Mouse (Mus musculus) right cerebral cortex, postnatal 4 days (tissue): ENCODE measurements around the gene Hbb-bs.
"Not testable (repeated sequence)": the region's sequence is repeated elsewhere in the genome, so short reads cannot be mapped to it uniquely, and the experiment has no call there.

Experiments
- DNase-seq: peaks from one replicate; pipeline ENCODE4 v3.0.0-alpha.2; 2022

The Hbb-bs gene

GRCm38 (mm10) chr7:103827808-103828207 is at the start of gene Hbb-bs:
Hbb-bs (minus strand) TSS chr7:103828096.
- DNase-seq = no peak

DNA sequence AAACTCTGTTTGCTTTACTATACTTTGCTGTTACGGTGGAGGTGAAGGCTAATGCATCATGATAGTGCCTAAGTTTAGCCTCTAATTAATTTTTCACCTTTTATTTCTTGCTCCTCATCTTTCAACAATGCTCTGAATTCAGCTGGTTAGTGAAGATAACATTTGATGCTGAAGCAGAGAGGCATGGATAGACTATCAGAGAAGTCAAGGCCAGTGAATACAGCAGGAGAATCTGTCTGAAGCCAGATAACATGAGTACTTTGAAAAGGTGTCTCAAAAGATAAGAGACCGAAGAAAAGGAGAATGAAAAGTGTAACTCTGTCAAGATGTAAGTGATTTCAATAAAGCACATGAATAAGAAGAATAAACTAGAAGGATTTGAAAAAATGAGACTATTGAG is 49.2 kb upstream of the Hbb-bs start:
- DNase-seq = no peak

GRCm38 (mm10) chr7:103874451-103874850 is 46.6 kb upstream of the Hbb-bs start:
- no peak for DNase-seq

GRCm38 (mm10) chr7:103873064-103873463 is 45.2 kb upstream of the Hbb-bs start:
- DNase-seq = no peak

DNA sequence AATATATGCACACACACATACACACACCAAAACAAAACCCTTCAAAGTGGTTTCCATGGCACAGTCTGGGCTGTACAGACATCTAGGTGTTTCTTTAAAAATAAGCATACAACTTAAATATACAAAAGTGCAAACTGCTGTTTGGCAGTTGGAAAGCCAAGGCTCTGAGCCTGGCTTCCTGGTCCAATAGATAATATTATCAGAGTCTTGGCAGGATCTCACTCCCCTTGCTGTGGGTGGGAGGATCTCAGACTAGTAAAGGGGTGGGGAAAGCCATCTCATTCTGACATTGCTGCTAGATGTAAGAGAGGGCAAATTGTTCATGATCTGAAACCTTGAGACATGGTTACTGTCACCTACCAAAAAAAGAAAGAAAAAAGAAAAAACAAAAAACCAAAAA is 42.8 kb upstream of the Hbb-bs start:
- DNase-seq = no peak

DNA sequence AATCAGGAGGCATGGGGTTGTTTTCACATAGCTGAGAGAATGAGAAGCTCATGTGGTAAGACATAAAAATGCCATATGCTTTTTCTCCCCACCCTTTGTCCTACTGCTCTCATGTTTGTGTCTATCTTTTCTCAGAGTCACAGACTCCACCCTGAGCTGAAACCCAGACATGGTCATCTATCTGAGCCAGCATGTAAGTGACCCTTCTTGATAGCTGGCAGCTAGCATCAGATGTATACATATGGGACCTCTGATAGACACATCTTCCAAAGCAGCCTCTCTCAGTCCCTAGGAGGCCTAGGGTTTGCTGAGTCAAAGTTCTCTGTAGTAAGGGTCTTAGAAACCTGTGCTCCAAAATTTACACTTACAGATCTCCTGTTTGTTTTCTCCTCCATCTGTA is 37.8 kb upstream of the Hbb-bs start:
- DNase-seq = no peak

DNA sequence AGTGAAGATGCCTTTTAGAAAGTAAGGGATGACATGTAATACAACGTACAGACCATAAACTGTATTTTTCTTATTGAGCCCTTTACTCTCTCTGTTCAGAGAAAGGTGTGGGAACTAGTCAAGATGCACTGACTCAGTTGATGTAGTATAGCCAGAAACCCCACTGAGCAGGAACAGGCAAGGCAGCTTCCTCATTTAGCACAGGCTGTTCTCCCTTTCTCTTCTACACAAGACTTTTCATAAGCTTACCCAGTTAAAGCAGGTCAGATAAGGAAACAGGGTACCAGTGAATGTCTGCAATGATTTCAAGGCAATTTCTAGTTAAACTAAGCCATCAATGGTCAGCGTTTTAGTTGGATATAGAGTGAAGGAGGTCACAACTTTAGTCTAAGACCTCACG is 33.6 kb upstream of the Hbb-bs start:
- DNase-seq = no peak

DNA sequence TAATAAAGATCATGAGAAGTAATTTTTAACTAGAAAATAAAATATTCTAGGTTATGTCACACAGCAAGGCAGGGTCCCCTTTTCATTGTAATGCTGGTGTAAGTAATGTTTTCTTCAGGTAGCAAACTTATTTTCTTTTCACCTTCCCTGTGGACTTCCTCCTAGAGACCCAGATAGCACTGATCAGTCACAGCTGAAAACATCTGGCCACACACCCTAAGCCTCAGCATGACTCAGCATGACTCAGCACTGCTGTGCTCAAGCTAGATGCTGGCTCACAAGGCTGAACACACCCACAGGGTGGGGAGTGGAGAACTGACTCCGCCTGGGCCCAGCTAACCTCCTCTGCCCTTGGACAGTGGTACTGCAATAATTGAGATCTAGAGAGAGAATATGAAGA is 33.0 kb upstream of the Hbb-bs start:
- DNase-seq = no peak

DNA sequence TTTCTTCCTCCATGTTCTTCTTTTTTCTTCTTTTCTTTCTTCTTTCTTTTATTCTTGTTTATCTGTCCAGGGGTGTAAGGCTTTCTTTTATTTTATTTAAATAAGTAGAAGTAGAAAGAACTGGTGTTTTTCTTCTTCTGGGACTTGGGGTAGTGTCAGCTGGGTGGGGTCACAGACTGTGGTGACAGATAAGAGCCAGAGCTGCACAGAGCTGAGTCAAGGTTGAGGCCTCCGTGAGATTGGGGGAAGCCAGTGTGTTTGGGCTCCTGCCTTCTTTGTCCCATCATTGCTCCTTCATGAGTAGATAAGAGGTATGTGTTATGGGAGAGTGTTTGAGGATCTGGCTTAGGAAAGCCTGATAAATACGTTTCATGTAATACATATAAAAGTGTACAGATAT is 31.2 kb upstream of the Hbb-bs start:
- no peak for DNase-seq

- no peak for DNase-seq
Observed at GRCm38 (mm10) chr7:103854669-103855068, 26.8 kb upstream of the Hbb-bs start.

DNA sequence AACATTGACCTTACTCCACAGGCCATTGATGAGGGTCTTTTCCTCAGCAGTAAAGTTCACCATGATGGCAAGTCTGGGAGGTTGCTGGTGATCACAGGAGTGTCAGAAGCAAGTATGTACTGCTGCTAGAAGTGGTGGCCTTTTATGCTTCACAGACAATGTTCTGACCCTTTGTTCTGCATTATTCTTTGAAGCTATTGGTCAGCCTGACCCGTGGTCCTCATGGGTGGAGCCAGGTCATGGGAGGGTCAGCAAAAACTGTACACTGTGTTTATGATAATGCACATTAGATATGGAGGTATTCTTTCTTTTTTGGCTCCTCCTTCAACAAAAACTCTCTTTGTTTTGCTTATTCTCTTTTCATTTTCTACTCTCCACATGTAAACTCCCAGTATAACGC is 25.2 kb upstream of the Hbb-bs start, which contains the start of gene Hbb-y:
TSS of gene Hbb-y (minus strand) at position 127 of the 400 bp plus-strand sequence.
- no peak for DNase-seq

GRCm38 (mm10) chr7:103844525-103845325 is 16.8 kb upstream of the Hbb-bs start:
- no peak for DNase-seq

DNA sequence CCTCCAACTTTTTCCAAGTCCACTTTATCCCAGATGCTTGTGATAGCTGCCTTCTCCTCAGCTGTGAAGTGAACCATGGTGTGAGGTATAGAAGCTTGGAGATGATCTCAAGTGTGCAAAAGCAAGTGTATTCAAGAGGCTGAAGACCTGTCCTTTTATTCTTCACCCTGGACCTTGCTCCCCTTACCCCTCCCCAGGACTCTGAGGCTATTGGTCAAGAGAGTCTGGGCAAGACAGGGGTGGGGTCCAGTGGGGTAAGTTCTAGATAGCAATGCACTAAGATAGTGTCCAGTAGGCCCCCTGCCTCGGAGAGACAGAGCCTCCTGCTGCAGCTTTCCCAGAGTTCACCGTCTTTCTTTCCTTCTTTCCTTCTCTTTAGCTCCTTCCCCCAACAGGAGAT is 15.1 kb upstream of the Hbb-bs start, which contains the start of gene Hbb-bh1:
TSS of gene Hbb-bh1 (minus strand) at position 131 of the 400 bp plus-strand sequence.
- DNase-seq = no peak

GRCm38 (mm10) chr7:103840268-103840667 is 12.4 kb upstream of the Hbb-bs start, which contains the start of gene Hbb-bh2:
Hbb-bh2 (minus strand) TSS chr7:103840520.
- no peak for DNase-seq

DNA sequence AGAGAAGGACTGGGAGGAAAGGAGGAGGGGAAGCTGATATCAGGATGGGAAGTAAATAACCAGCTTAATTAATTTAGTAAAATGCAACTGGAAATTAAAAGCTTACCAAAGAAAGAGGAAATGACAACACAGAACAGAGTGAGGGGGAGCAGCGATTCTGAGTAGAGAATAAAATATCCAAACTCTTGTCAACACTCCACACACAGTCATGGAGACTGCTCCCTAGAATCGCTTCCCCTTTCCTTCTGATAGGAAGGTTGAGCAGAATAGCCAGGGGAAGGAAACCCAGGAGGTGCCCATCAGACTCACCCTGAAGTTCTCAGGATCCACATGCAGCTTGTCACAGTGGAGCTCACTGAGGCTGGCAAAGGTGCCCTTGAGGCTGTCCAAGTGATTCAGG is 757 bp downstream of the Hbb-bs start:
- DNase-seq = not testable (repeated sequence)

DNA sequence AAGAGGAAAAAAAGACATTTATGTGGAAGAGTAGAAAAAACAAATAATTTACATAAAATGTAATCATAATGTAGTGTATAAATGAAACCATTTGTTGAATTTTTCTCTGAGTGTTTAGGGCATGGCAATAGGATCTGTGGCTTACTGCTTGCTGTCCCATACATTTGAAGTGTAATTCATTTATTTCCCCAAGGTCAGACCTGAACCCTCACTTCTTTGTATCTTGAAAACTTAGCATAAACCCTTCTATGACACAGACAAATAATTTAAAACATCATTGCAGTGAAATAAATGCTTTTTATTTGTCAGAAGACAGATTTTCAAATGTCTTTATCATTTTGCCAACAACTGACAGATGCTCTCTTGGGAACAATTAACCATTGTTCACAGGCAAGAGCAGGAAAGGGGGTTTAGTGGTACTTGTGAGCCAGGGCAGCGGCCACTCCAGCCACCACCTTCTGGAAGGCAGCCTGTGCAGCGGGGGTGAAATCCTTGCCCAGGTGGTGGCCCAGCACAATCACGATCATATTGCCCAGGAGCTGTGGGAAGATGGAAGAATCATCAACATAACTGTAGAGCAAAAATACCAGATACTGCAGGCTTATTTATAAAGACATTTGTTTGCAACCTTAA is 1.5 kb downstream of the Hbb-bs start:
- DNase-seq = no peak

GRCm38 (mm10) chr7:103825536-103826254 is 2.2 kb downstream of the Hbb-bs start:
- no peak for DNase-seq

DNA sequence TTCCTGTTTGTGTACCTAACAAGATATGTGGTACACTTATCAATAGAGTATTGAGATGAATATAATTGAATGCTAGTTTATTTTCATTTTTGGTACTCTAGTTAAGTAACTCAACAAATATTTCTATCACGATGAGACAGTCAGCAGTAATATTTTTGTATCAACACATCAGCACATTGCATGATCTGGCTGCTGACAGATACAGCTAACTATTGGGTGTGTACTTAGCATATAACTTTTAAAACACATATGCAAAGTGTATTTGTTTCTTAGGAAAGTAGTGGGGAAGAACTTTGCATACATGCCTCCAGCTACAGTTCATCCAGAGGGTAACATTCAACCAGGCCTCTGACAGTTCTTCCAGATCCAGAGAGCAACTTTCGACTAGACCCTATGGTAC is 3.3 kb downstream of the Hbb-bs start:
- DNase-seq = no peak

DNA sequence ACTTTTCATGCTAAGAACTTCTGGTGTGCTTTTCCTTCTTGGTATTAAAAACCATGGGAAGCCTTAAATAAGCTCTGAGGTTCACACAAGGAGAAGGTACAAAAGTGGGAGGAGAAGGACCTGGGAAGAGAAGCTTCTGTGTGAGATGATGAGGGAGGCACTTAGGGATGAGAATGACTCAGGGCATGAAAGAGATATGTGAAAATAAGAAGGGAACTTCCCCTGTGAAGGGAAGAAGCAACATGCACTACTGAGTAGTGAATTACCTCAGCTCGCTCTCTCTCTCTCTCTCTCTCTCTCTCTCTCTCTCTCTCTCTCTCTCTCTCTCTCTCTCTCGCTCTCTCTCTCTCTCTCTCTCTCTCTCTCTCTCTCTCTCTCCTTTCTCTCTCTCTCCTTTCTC is 12.8 kb downstream of the Hbb-bs start:
- DNase-seq = not testable (repeated sequence)

DNA sequence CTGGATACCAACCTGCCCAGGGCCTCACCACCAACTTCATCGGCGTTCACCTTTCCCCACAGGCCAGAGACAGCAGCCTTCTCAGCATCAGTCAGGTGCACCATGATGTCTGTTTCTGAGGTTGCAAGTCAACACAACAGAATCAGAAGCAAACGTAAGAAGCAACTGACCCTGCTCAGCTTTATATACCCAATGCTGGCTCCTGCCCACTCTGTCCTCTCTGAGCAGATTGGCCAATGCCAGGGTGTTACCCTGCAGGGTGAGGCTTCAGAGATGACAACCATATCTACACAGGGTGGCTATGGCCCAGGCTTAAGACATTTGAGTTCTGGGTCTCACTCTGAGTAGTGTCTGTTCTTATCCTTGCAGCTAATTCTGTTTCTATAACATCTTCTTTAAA is 14.1 kb downstream of the Hbb-bs start, which contains the start of gene Hbb-bt:
TSS of gene Hbb-bt (minus strand) at position 231 of the 400 bp plus-strand sequence.
- no peak for DNase-seq

- not testable (repeated sequence) for DNase-seq
Observed at GRCm38 (mm10) chr7:103813152-103813551, 14.7 kb downstream of the Hbb-bs start.

- no peak for DNase-seq
Observed at GRCm38 (mm10) chr7:103812174-103812573, 15.7 kb downstream of the Hbb-bs start.

GRCm38 (mm10) chr7:103811223-103811845 is 16.6 kb downstream of the Hbb-bs start:
- DNase-seq = no peak
